Mouse (Mus musculus): Measurements from ENCODE around the gene Rasa4. TPM values are rescaled to one million over a fixed set of nuclear protein-coding genes. Genes with fewer than 3 reads are reported as not detected.
"Not testable (repeated sequence)": the region's sequence is repeated elsewhere in the genome, so short reads cannot be mapped to it uniquely, and the experiment has no call there.

The Rasa4 gene
- total RNA-seq, 1 experiment from 2014 or later, result 19.1 TPM

DNA sequence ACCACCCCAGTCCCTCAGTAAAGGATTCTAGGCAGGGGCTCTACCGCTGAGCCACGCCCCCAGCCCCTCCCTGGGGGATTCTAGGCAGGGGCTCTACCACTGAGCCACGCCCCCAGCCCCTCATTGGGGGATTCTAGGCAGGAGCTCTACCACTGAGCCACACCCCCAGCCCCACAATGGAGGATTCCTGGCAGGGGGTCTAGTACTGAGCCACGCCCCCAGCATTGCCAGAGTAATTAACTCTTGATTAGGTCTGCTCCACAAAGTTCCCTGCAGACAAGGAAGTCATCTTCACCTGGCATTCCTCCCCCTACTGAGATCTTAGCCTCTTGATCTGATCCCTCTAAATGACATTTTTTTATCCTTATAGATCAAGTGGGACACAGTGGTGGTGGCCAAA is 29.8 kb downstream of the Rasa4 start:
- DNase-seq, result not testable (repeated sequence)

DNA sequence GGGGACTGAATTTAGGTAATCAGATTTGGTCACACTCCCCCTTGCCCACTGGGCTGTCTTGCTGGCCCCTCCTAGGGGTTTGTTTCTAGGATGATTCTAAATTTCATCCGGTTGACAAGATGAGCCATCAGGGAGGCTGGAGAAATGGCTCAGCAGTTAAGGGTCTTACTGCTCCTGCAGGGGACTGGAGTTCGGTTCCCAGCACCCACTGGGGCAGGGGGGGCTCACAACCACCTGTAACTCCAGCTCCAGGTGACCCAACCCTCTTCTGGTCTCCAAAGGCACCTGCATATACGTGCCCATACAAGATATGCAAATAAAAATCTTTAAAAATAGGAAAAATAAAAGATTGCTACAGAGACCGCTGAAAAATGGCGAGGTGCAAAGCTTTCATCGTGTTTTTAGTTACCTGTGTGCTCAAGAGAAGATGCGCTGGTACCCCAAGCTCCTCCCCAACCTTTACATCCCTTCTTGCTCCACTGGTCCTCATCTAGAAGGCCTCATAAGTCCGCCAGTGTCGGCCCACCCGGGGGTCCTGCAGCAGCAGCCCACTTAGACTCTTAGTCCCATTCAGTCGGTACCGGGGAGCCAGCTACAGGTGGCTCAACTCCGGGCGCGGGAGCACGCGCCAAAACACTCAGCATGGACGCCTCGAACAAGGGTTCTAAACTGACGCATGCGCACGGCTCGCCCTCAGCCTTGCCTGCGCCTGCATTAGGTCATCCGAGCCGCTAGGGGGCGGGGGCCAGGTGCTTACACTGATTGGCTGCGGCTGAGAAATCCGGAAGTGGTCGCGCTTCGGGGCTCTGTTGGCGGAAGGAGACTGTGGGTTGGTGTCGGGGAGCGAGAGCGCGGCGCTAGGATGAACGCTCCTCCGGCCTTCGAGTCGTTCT is 32.4 kb downstream of the Rasa4 start, which contains the start of gene Polr2j:
TSS of gene Polr2j (plus strand) at position 741 of the 893 bp plus-strand sequence.
- peak; percentile 97 for DNase-seq

DNA sequence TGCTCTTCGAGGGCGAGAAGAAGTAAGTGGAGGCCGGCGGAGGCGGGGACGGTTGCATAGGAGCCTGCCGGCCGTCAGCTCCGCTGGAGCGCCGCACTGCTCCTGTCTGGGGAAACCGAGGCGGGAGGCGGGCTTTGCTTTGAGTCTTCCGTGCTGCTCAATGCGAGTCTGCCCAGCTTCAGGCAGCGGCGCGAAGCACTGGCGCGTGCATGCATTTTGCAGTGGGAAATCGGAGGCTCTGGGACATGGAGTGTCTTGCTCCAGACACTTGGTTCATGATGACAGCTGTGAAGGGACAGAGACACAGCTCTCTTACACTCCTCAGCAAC is 33.0 kb downstream of the Rasa4 start:
- DNase-seq, result no peak

DNA sequence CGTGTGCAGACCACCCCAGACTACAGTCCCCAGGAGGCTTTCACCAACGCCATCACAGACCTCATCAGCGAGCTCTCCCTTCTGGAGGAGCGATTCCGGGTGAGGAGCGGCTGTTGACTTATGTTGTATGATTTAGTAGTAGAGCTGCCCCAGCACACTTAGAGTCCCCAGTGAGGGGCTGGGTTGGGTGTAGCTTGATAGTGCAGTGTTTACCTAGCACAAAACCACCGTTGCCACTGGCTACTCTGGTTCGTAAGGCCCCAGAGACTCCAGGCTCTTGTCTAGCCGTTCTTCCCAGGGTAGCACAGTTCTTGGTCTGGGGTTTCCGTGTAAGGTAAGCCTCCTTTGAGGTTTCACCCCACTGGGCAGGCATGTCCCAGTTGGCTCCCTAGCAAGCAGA is 38.4 kb downstream of the Rasa4 start:
- DNase-seq, result no peak

DNA sequence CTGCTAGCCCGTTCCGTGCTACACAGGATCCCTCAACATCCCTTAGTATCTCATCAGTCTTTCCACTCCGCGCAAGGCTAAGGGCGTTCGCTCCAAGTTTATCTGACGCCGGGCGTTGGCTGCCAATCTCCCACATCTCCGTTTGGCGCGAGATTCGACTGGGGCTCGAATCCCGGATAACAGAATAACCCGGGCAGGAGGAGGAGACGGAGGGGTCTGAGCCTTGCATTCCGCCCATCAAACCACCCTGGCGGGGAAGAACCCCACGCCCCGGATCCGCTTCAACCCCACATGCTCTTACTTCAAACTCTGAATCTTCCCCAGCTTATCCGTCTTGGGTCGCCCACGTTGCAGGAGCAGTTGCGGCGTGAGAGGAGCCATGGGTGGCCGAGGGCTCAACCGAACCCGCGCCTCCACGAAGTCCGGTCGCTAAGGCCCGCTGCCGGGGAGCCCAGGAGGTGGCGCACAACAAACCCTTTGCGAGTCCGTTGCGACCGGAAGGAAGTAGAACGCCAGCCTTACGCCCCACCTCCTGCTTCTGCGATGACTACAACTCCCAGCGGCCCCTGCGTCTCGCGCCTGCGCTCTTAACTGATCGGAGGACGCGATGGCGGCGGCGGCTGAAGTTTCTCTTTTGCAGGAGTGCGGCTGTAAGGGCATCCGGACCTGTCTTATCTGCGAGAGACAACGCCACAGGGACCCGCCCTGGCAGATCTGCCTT is 52.0 kb downstream of the Rasa4 start, which contains the start of the genes Lrwd1 and Alkbh4:
TSS of gene Lrwd1 (minus strand) at position 504 of the 721 bp plus-strand sequence.
TSS of gene Alkbh4 (plus strand) at position 576 of the 721 bp plus-strand sequence.
- peak; percentile 94 for DNase-seq

DNA sequence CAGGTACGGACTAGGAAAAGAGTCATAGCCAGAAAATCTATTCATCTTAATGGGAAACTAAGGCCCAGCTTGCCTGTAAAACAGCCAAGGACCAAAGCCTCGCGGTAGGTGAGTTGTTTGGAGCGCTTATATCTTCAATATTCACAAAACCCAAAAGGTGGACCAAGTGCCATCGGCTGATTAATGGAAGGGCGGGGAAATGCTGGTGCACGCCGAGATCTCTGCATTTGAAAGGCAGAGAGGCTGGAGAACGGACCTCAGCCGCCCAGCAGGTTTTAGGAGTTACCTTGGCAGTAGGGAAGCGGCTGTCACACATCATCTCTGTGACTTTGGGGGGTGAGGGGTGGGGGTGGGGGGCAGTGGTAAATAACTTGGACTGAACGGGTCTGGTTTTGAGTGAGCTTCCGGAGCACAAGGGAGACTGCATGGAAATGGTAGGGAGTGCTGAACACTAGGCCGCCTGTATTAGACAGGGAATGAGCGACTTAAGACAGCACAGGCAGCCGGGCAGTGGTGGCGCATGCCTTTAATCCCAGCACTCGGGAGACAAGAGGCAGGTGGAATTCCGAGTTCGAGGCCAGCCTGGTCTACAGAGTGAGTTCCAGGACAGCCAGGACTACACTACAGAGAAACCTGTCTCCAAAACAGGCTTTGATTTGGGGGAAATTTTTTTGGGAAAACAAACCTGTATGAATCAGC is 52.7 kb downstream of the Rasa4 start:
- no peak for DNase-seq

DNA sequence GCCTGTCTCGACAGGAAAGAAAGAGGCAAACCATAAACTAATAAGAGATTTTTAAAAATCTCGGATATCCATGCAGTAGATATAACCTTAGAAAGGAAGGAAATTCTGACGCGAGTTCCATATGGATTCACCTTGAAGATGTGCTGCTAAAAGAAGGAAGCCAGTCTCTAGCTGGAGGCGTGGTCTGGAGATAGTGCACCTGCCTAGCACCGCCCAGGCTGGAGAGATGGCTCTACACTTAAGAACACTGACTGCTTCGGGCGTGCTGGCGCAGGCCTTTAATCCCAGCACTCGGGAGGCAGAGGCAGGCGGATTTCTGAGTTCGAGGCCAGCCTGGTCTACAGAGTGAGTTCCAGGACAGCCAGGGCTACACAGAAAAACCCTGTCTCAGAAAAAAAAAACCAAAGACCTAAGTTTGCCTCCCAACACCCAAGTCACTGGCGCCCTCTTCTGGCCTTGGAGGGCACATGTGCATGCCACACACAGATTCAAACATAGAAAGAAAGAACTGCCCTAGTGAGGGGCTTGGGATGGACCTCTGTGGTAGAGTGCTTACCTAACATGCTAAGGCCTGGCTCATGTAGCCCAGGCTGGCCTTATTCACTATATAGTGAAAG is 54.0 kb downstream of the Rasa4 start:
- DNase-seq, result peak; percentile 46

DNA sequence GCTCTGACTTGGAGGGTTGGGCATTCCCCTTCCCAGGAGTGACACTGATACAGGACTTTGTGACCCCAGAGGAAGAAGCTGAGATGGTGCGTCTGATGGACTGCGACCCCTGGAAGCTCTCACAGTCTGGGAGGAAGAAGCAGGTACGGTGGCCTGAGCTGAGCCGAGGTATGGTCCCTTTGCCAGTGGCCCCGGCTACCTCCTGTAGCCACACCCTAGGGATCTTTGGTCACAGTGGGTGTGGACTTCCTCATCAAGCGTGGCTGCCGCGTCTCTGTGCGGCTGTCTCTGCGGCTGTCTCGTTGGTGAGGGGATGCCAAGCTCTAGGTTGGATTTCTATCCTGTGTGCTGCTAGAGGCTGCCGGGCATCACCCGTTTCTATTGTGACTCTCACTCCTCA is 55.7 kb downstream of the Rasa4 start:
- DNase-seq, result no peak

DNA sequence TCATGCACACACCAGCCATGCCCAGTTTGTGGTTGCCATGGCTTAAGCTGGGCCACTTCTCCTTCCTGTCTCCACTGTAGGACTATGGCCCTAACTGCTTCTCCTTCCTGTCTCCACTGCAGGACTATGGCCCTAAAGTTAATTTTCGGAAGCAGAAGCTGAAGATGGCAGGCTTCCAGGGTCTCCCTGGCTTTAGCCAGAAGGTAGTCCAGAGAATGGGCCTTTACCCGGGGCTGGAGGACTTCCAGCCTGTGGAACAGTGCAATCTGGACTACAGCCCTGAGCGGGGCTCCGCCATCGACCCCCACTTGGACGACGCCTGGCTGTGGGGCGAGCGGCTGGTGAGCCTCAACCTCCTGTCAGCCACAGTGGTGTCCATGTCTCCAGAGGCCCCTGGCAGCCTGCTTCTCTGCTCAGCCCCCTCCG is 56.4 kb downstream of the Rasa4 start:
- DNase-seq, result no peak

DNA sequence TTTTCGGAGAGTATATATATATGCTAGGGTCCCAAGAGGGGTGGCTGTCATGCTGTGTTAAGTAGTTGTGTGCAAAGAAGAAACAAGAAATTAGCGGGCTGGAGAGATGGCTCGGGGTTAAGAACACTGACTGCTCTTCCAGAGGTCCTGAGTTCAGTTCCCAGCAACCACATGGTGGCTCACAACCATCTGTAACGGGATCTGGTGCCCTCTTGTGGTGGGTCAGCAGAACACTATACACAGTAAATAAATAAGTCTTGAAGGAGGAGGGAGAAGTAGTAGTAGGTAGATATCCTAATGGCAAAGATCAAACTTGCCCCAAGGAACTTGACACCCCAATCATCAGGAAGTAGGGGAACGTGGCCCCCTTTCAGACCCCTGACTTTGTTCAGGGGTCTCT is 59.0 kb downstream of the Rasa4 start:
- DNase-seq, result no peak

DNA sequence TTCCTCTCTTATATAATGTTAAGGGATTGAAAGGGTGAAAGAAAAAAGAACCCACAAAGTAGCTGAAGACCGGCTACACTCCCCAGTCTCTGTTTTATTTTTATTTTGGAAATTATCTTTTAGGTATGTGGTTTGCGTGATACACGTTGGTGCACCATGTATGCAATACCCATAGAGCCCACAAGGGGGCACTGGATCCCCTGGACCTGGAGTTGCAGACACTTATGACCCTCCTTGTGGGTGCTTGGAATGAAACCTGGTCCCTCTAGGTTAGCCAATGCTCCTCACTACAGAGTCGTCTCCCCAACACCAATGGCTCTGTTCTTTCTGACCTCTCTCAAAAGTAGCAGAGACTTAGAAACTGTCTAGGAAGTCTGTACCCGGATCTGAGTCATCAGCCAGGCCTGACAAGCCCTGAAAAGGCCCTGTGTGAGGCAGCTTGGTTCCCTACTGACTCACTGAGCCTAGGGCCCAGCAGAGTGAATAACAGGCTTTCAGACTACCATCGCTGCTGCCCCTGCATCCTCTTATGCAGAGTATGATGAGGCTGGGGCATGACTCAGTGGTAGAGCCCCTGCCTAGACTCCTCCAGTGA is 59.5 kb downstream of the Rasa4 start:
- DNase-seq, result no peak

DNA sequence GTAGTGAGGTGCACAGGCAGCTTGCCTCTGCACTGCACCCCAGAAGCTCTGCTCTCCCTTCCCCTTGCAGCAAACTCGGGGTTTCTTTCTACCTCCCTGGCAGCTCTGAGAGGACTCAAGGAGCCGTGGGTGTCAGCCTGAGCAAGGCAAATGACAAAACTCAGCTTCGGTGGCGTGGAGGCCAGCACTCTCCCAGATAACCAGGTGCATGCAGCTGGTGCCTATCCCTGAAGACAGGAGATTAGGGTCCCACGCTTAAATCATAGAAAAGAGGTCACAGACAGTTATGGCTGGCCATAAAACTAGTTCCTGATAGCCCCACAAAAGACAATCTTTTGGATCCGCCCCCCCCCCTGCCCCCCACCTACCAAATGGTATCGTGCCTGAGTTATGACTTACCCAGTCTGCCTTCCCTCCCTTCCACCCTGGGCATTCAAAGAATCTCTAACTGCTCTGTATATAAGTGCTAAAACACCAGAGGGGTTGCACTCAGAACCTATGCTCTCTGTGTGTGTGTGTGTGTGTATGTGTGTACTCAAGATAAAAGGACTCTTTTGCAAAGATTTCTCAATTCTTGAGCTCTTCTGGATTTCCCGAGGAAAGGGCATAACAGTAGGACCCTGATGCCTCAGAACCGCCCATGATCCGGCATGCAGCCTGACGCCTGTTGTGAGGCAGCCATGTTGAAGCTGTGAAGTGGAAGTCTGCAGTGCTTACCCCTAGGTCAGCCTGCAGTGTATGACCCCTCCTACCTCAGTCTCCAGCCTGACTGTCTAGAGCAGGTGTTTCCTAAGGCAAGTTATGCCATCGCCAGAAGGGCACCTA is 61.1 kb downstream of the Rasa4 start:
- DNase-seq, result no peak

DNA sequence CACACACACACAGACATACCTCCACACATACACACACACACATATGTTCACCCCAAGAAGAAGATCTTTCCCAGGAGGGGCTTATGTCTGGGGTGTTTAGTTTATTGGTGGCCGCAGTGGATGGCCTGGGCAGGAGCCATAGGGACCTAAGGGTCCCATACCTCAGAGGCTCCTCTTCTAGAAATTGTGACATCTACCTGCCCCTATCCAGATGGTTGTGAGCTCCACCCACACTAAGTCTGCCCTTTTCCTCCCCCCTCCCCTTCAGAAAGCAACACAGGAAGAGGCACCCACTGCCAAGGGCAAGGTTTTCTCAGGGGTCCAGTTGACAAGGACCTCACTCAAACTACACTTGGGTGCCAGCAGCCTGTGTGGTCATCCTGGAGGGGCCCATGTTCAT is 63.2 kb downstream of the Rasa4 start:
- no peak for DNase-seq

DNA sequence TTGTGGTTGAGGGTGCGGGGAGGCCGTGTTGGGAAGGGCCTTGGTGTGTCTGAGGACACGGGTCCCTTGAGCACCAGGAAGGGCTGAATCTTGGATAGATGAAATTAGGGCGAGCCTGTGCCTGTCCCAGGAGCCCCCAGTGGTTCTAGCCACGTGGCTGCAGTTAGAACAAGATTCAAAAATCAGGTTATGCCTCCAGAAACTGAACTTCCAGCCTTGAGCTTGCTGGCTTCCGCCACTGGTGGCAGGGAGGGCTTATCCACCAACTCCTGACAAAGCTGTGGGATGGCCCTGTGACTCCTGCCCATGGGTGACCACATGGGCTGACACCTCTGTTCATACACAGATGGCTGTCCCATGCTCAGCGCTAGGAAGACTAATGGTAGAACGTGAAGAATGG is 64.0 kb downstream of the Rasa4 start:
- no peak for DNase-seq

DNA sequence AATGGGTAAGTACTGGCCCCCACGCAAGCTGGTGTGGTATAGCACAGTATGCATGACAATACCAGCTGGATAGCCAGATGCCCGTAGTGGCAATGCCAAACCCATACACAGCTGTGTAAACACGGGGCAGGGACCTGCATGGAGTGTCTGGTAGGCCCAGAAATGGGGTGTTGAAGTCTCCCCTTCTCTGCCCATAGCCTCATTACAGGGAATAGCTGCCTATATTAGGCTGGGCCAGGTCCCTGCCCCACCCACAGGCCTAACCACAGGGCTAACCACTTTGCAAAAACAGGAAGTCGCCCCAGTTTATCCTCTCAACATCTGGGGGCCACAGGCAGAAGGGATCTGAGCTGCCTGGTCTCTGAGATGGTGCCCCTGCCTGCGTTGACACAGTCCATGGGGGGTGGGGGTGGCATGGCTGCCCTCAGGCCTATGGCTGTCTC is 65.4 kb downstream of the Rasa4 start:
- not testable (repeated sequence) for DNase-seq

DNA sequence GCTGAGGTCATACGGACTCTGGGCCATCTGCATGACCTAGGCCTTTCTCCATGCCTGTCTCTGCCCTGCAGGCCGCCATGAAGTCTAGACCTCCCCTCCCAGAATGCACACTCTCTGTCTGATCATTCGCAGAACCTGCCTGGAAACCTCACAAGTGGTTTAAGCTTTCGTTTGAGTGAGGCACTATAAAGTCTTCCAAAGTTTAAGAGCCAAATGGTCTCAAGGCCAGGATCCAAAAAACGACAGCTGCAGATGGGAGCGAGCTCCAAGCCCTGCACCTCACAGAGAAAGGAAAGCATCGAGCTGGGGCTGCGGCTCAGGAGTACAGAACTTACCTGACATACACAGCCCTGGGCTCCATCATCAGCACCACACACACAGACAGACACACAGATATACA is 68.6 kb downstream of the Rasa4 start:
- DNase-seq, result no peak

DNA sequence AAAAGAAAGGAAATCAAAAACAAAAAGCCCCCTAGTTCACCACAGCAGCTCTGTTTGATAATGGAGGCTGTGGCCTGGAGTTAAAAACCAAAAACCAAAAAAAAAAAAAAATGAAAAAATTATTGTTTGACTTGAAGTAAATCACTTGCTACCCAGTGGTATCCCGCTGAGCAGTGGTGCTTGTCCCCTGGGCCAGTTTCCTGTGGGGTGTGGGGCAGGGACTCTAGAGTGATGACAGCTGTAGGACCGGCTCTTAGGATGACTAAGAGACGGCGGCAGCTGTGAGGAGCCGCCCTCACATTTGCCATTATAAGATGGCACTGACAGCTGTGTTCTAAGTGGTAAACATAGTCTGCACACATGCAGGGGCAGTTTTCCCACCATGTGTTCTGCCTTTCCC is 71.7 kb downstream of the Rasa4 start:
- no peak for DNase-seq

DNA sequence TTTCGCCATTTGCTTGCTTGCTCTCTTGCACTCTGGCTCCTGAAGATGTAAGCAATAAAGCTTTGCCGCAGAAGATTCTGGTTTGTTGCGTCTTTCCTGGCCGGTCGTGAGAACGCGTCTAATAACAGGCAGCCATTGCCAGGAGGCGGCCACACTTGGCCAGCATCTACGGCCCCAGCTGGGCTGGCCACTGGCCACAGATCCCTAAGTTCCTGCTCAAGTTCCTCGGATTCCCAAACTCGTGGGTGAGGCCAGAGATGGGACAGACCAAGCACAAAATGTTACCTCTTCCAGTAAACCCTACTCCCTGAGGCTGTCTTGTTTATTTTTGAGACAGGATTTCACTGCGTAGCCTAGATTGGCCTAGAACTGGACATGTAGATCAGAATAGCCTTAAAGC is 76.4 kb downstream of the Rasa4 start:
- not testable (repeated sequence) for DNase-seq
